Mouse (Mus musculus): ENCODE data around the gene Tmem222. TPM values are rescaled to one million over a fixed set of nuclear protein-coding genes. Genes with fewer than 3 reads are reported as not detected.

The Tmem222 gene
- polyA plus RNA-seq, 1 experiment from 2014 or later = 86.4 TPM

- Histone ChIP-seq H3K9me3 (ENCODE audit: control insufficient read depth, low read length) (no peaks in the 10 kb centered on the region), H3K36me3 (ENCODE audit: control insufficient read depth, insufficient read depth, low read length) (no peaks in the 10 kb centered on the region), H3K4me1 (ENCODE audit: control insufficient read depth, insufficient read depth, low read length) (peaks cover 4% of the 10 kb centered on the region; the same call in 1 of the 2 replicates), H3K9ac (ENCODE audit: low read length) (no peak overlapping the region), H3K4me2 (ENCODE audit: low read depth, severe bottlenecking) (no peak overlapping the region), H3K27me3 (ENCODE audit: control insufficient read depth, insufficient read depth, low read length) (peaks cover 10% of the 10 kb centered on the region), H3K27ac (replicated peaks; ENCODE audit: low read depth, low read length) (no peak overlapping the region), H3K4me3 (ENCODE audit: low read depth, low read length) (no peak overlapping the region)
- ATAC-seq (ENCODE audit: insufficient number of reproducible peaks, low FRiP score, low TSS enrichment, low read depth) (no peak), DNase-seq (ENCODE audit: low spot score) (no peak)
- WGBS = 90% methylated on average over 3 of the region's 3 CpGs
Observed at GRCm38 (mm10) chr4:133218745-133219144, 58.8 kb downstream of the Tmem222 start.

GRCm38 (mm10) chr4:133217641-133218040 is 60.0 kb downstream of the Tmem222 start:
- Histone ChIP-seq H3K9ac (ENCODE audit: low read length) (no peak overlapping the region), H3K9me3 (ENCODE audit: control insufficient read depth, low read length) (no peaks in the 10 kb centered on the region), H3K27ac (replicated peaks; ENCODE audit: low read depth, low read length) (no peak overlapping the region), H3K27me3 (ENCODE audit: control insufficient read depth, insufficient read depth, low read length) (peaks cover 19% of the 10 kb centered on the region), H3K4me1 (ENCODE audit: control insufficient read depth, insufficient read depth, low read length) (peaks cover 13% of the 10 kb centered on the region), H3K36me3 (ENCODE audit: control insufficient read depth, insufficient read depth, low read length) (no peaks in the 10 kb centered on the region), H3K4me2 (ENCODE audit: low read depth, severe bottlenecking) (no peak overlapping the region), H3K4me3 (ENCODE audit: low read depth, low read length) (no peak overlapping the region)
- peak; percentile 81 for DNase-seq (ENCODE audit: low spot score)
- no peak for ATAC-seq (ENCODE audit: insufficient number of reproducible peaks, low FRiP score, low TSS enrichment, low read depth)
- 0% methylated on average over 5 of the region's 5 CpGs for WGBS

Other genes with a start within 250 kb of the Tmem222 start
- 54.7 and 63.6 TPM in 2 replicates for gene Wasf2, start 147.3 kb downstream of the Tmem222 start, polyA plus RNA-seq (2014; fragmentation: Nextera tagmentation; extraction: Ambion mirVana)
- gene Cd164l2, start 65.7 kb downstream of the Tmem222 start, polyA plus RNA-seq (2014; fragmentation: Nextera tagmentation; extraction: Ambion mirVana) = 1.8 and 2.4 TPM in 2 replicates
- gene Gpr3, start 65.3 kb downstream of the Tmem222 start, polyA plus RNA-seq (2014; fragmentation: Nextera tagmentation; extraction: Ambion mirVana) = 0.33 and 0.47 TPM in 2 replicates
- gene Map3k6, start 37.0 kb downstream of the Tmem222 start, polyA plus RNA-seq (2014; fragmentation: Nextera tagmentation; extraction: Ambion mirVana) = 0.98 and 1.7 TPM in 2 replicates
- gene Sytl1, start 14.7 kb downstream of the Tmem222 start, polyA plus RNA-seq (2014; fragmentation: Nextera tagmentation; extraction: Ambion mirVana) = 1.4 and 1.5 TPM in 2 replicates
- 17.4 TPM in 2 replicates for gene Wdtc1, start 75.7 kb upstream of the Tmem222 start, polyA plus RNA-seq (2014; fragmentation: Nextera tagmentation; extraction: Ambion mirVana)
- 8.0 and 8.5 TPM in 2 replicates for gene Slc9a1, start 91.9 kb upstream of the Tmem222 start, polyA plus RNA-seq (2014; fragmentation: Nextera tagmentation; extraction: Ambion mirVana)
- 0.51 and 0.71 TPM in 2 replicates for gene Tent5b, start 202.3 kb upstream of the Tmem222 start, polyA plus RNA-seq (2014; fragmentation: Nextera tagmentation; extraction: Ambion mirVana)
- gene Trnp1, start 220.8 kb upstream of the Tmem222 start, polyA plus RNA-seq (2014; fragmentation: Nextera tagmentation; extraction: Ambion mirVana) = 1.5 and 1.9 TPM in 2 replicates
- gene Kdf1, start 241.2 kb upstream of the Tmem222 start, polyA plus RNA-seq (2014; fragmentation: Nextera tagmentation; extraction: Ambion mirVana) = 3.8 and 5.8 TPM in 2 replicates